7 mouse cellular contexts compared by ENCODE assay signal in genomic region chr3:115815571-115816156, GRCm38 (mm10).
DNase-seq lines count a peak whose midpoint lies in the region; ATAC-seq and TF ChIP-seq lines count a peak whose summit lies in the region.

No protein-coding gene starts in this region.

- peak; percentile 64 for ATAC-seq in granulocyte monocyte progenitor cell, adult 5-6 weeks (replicated peaks; ENCODE audit: poor library complexity, severe bottlenecking)
- no peak for ATAC-seq in kidney, embryonic 14.5 days (ENCODE audit: low FRiP score, low TSS enrichment)
- ATAC-seq in lung, postnatal 0 days = peak; percentile 89
- no peak for ATAC-seq in forebrain, embryonic 15.5 days (replicated peaks)

- H3K4me3 ChIP-seq in kidney, embryonic 14.5 days (ENCODE audit: low read length) = no peak overlapping the region
- H3K4me3 ChIP-seq in lung, postnatal 0 days (ENCODE audit: low read depth, low read length) = 0 out of 2 replicates have a peak overlapping the region, but pooled peaks have one; percentile 0
- no peak overlapping the region for H3K4me3 ChIP-seq in forebrain, embryonic 15.5 days

- H3K9me3 ChIP-seq in kidney, embryonic 14.5 days (ENCODE audit: control insufficient read depth, low read length) = no peaks in the 10 kb centered on the region
- H3K9me3 ChIP-seq in lung, postnatal 0 days (ENCODE audit: low read length) = no peaks in the 10 kb centered on the region
- no peaks in the 10 kb centered on the region for H3K9me3 ChIP-seq in forebrain, embryonic 15.5 days

- DNase-seq in adrenal gland, postnatal 10 days = peak; percentile 27
- peak; percentile 72 for DNase-seq in lung, postnatal 0 days (ENCODE audit: low spot score)
- peak; percentile 35 to 66 for DNase-seq in thymus, adult 18-20 months
- no peak for DNase-seq in cerebellum, postnatal 4 days (ENCODE audit: low spot score in 2 of 2)

- H3K4me2 ChIP-seq in kidney, embryonic 14.5 days (replicated peaks; ENCODE audit: low read depth, low read length) = no peak overlapping the region
- peak overlapping the region; percentile 35 for H3K4me2 ChIP-seq in lung, postnatal 0 days (replicated peaks; ENCODE audit: low read depth, low read length)
- no peak overlapping the region for H3K4me2 ChIP-seq in forebrain, embryonic 15.5 days (replicated peaks)

- no peak overlapping the region for H3K9ac ChIP-seq in kidney, embryonic 14.5 days (ENCODE audit: low read depth, low read length)
- no peak overlapping the region for H3K9ac ChIP-seq in lung, postnatal 0 days (replicated peaks; ENCODE audit: low read depth)
- no peak overlapping the region for H3K9ac ChIP-seq in forebrain, embryonic 15.5 days (replicated peaks)

- WGBS in kidney, embryonic 14.5 days = 53% methylated on average over 12 of the region's 12 CpGs
- WGBS in lung, postnatal 0 days = 20% methylated on average over 12 of the region's 12 CpGs
- 67% methylated on average over 12 of the region's 12 CpGs for WGBS in forebrain, embryonic 15.5 days

- TF ChIP-seq CTCF in lung, postnatal 0 days (IDR thresholded peaks at IDR 0.05) = no peak

- no peaks in the 10 kb centered on the region for H3K27me3 ChIP-seq in kidney, embryonic 14.5 days (ENCODE audit: control insufficient read depth, insufficient read depth, low read length)
- no peaks in the 10 kb centered on the region for H3K27me3 ChIP-seq in lung, postnatal 0 days (replicated peaks; ENCODE audit: insufficient read depth, low read length)
- no peaks in the 10 kb centered on the region for H3K27me3 ChIP-seq in forebrain, embryonic 15.5 days

- TF ChIP-seq EP300 in lung, postnatal 0 days (IDR thresholded peaks at IDR 0.05) = peak; percentile 69; the same call in 1 of the 2 replicates

- no peaks in the 10 kb centered on the region for H3K36me3 ChIP-seq in kidney, embryonic 14.5 days (ENCODE audit: control insufficient read depth, insufficient read depth, low read length)
- no peaks in the 10 kb centered on the region for H3K36me3 ChIP-seq in lung, postnatal 0 days (ENCODE audit: insufficient read depth, low read length)
- no peaks in the 10 kb centered on the region for H3K36me3 ChIP-seq in forebrain, embryonic 15.5 days

- peak overlapping the region; percentile 43; the same call in 1 of the 2 replicates for H3K27ac ChIP-seq in kidney, embryonic 14.5 days (ENCODE audit: low read depth, low read length)
- peak overlapping the region; percentile 88 for H3K27ac ChIP-seq in lung, postnatal 0 days (ENCODE audit: low read length)
- no peak overlapping the region for H3K27ac ChIP-seq in forebrain, embryonic 15.5 days (replicated peaks)

- no peaks in the 10 kb centered on the region for H3K4me1 ChIP-seq in kidney, embryonic 14.5 days (ENCODE audit: control insufficient read depth, insufficient read depth, low read length)
- peaks cover 6% of the 10 kb centered on the region; the same call in 1 of the 2 replicates for H3K4me1 ChIP-seq in lung, postnatal 0 days (ENCODE audit: insufficient read depth, low read depth, low read length)
- H3K4me1 ChIP-seq in forebrain, embryonic 15.5 days = peaks cover 3% of the 10 kb centered on the region; the same call in 1 of the 2 replicates

Comparison
In these comparisons a context has a peak if more than half of its experiments do, and no peak if none do; other contexts are left out.
1. DNase-seq: peak in adrenal gland, postnatal 10 days (single experiment), lung, postnatal 0 days (single experiment) and thymus, adult 18-20 months (2 of 2); none in cerebellum, postnatal 4 days (0 of 2).
2. ATAC-seq: peak in granulocyte monocyte progenitor cell, adult 5-6 weeks (single experiment) and lung, postnatal 0 days (single experiment); none in kidney, embryonic 14.5 days (single experiment) and forebrain, embryonic 15.5 days (single experiment).